Mouse (Mus musculus): ENCODE measurements around the gene Herc3.
A peak's percentile ranks its signal among the peaks of the same experiment; 100 is the strongest.
"Not testable (repeated sequence)": the region's sequence is repeated elsewhere in the genome, so short reads cannot be mapped to it uniquely, and the experiment has no call there.

Herc3 gene

DNA sequence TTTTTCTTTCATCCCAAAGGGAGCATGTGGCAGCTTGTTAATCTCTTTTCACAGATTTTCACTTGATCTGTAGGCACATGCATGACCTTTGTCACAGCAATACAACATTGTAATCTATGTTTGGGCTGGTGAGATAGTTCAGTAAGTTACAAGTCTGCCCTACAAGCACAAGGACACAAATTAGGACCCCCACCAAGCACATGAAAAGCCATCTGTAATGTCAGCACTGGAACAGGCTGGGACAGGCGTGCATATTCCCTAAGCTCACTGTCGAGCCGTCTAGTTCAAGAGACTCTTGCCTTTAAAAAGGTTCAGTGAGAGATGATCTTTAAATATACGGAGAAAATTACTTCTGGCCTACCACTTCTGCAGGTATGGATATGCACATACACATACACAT is 28.3 kb downstream of the Herc3 start:
- DNase-seq (ENCODE audit: low read depth, low spot score), result no peak

DNA sequence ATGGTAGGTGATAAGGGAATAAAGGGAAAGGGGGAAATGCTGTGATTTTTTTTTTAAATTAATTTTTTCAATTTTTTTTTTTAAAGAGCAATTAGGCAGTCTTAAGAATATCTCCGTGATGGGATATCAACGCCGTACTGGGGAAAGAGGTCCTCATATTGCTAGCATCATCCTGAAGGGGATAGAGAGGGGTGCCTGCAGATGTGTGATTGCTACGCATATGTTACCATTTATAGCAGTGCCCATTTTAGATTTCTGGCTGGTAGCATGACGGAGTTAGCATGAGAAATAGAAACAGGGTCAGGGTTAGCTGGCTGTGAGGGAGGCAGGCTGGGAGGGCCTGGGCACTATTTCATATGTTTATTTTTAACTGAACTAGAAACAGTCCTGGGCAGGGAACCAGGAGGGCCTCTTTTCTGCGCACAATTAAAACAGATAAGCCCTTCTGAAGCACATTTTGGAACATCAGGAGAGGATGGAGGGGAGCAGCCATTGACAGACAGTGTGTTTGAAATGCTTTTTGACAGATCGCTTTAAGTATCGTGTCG is 31.3 kb downstream of the Herc3 start:
- no peak for DNase-seq (ENCODE audit: low read depth, low spot score)

DNA sequence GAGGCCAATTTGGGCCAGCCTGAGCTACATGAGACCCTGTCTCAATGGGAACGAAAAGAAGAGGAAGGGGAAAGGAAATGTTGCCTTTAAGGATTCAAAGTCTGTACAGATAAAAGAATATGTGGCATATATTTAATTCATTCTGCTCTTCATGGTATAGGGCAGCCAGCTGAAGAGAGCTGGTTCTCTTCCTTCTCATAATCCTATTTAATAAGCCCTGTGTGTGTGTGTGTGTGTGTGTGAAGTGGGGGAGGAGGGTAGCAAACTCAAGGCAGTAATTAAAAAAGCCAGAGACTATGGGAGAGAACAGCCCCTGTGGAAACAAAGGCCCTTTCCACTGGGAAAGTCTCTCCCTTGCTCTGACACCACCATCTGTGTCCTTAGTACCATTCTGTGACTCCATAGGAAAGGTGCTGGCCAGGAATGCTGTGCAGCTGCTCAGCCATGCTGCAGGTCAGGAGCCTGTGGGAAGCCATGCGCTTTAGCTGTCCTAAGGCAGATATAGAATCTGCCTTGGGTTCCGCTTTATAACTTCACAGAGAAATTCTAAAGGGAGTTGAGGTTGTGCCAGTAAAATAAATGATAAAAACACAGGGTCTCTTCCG is 32.5 kb downstream of the Herc3 start:
- no peak for DNase-seq (ENCODE audit: low read depth, low spot score)

DNA sequence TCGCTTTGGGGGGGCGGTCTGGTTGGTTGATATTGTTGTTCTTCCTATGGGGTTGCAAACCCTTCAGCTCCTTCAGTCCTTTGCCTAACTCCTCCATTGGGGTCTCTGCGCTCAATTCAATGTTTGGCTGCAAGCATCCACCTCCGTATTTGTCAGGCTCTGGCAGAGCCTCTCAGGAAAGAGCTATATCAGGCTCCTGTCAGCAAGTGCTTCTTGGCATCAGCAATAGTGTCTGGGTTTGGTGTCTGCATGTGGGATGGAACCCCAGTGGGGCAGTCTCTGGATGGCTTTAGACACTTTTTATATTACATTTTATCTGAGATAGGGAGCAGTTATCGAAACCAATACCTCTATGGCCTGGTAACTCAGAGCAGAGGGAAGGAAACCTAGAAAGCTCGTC is 36.6 kb downstream of the Herc3 start:
- not testable (repeated sequence) for DNase-seq (ENCODE audit: low read depth, low spot score)

DNA sequence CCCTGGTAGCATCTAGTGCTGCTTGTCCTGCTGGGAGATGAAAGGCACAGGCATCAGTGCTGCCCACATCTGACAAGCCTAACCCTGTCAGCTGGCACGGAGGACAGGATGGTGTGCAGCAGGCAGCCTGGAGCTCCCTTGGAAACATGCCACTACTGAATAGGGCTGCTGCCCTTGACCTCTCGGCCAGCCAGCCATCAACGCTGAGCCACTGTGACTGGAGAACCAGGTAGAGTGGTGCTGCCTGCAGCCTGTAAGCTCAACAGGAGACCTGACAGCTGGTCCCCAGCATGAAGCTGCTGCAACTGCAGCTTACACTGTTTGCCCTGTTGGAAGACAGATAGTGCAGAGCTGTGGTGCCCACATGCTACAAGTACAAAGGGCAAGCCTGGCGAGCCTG is 48.3 kb downstream of the Herc3 start:
- DNase-seq (ENCODE audit: low read depth, low spot score), result no peak

DNA sequence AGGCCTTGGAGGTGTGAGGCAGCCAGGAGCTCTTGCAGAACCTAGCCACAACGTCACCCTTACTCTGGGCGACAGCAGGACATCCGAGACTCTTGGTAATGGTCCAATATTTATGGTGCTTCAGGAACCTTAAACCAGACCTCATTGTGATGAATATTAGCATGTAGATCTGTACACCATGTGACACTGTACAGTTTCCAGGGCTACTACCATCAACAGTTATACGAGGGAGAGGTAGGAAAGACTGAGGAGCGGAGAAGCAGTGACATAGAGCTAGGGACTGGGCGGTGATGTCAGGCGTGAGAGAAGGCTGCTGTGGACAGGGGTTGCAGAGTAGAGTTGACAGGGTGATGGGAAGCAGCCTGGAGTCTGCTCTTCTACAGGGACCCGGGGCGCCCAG is 48.7 kb downstream of the Herc3 start:
- DNase-seq (ENCODE audit: low read depth, low spot score), result no peak

DNA sequence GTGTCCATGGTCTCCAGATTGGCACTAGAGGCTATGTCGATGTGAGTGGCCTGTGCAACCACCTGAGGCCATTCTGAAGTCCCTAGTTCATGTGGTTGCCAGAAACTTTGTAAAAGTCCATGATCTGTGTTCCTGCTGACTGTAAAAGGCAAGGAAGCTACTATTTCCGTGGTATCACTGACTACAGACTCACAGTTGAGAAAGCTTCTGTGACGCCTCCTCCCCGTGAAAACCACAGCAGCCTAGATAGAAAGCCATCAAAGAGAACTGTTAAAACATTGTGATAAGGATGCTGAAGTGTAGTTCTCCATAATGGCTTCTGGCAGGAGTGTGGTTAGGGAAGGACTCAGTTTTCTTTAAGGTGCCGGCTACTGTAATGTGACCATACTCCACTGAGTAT is 49.6 kb downstream of the Herc3 start:
- DNase-seq (ENCODE audit: low read depth, low spot score), result no peak

DNA sequence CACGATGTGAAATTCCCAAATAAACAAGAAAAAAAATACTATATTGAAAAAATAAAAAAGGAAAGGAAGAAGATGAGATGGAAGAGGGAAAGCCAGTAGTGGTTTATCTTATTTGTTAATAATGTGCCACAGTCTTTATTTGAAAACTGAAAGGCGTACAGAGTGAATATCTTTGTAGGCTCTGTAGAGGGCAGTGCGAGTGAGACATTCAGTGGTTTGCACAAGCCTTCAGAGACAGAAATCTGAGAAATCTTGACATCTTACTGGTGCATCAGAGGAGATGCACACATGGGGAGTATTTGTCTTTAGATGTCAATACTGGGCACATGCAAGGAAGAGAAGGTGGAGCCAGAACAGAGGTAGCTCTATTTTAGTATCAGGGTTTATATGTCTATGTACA is 50.1 kb downstream of the Herc3 start:
- DNase-seq (ENCODE audit: low read depth, low spot score), result no peak

DNA sequence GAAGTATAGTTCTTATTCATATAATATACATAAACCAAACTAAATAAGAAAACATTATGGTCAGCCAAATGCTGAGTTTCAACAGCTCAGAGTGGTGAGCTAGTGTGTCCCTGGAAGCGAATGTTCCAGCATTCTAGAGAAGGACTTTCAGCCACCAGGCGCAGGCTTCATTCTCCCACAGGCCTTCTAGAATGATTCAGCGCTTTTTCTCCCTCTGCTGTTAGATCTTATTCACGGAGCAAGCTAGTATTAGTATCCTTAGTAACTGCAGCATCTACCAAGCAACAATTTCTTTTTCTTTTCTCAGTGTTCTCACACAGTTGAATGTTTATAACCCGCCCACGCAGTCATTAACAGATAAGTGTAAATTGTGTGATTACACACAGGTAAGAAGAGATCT is 51.0 kb downstream of the Herc3 start:
- DNase-seq (ENCODE audit: low read depth, low spot score), result no peak

DNA sequence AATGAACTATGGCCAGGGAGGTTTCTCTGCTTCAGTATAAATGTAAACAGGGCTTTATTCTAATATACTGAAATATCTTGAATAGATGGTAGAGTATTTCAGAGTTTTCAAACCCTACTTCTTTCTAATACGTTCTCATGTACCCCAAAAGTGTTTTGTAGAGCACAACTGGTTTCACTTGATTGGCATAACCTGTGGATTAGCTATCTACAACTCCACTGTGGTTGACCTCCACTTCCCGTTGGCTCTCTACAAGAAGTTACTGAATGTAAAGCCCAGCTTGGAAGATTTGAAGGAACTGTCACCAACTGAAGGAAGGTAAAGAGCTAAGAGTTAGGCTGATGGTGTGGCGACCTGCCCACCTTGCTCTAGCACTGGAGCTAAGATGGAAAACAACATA is 58.7 kb downstream of the Herc3 start:
- DNase-seq (ENCODE audit: low read depth, low spot score), result no peak

DNA sequence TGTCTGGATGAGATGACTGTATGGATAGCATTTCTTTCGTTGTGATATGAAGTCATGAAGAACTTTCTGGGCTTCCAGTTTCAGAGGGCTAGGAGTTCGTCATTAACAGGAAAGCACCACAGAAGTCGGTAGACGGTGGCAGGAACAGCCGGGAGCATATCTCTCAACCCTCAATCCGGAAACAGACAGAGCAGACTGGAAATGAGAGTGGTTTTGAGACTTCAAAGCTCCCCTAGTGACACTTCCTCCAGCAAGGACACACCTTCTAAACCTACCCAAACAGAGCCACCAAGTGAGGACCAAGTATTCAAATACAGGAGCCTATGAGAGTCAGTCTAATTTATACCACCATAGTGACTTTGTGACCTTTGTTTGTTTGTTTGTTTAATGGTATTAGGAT is 62.0 kb downstream of the Herc3 start:
- DNase-seq (ENCODE audit: low read depth, low spot score), result no peak

DNA sequence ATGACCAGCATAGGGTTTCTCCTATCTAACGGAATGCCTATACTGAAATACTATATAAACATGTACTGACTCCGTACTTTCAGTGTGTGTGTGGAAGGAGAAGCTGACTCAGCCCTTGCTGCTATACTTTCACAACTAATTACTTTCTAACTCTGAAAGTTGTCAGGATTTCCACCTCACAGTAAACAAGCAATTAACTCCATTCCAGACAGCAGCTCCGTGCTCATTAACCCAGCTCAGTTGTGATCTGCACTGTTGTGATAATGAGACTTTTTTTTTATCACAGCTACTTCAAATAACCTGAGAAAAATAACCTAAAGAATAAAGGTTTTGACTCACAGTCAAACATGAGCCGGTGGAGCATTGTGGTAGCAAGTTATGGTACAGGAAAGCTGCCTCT is 63.7 kb downstream of the Herc3 start:
- no peak for DNase-seq (ENCODE audit: low read depth, low spot score)

DNA sequence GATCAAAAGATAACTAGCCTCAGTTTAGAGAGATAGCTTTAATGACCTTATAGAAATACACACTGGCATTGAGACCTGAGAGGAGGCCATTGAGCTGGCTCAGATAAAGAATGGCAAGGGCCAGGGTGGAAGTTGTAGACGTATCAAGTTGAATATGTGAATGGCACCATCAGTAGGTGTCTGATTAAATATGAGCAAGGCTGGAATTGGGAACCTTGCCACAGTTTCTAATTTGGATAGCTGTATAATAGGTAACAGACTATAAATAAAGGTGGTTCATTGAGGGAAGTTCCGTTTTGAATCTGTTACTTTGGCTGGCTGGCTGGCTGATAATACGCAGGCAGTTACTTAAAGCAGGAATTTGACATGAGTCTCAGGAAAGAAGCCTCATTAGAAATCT is 65.4 kb downstream of the Herc3 start:
- no peak for DNase-seq (ENCODE audit: low read depth, low spot score)

DNA sequence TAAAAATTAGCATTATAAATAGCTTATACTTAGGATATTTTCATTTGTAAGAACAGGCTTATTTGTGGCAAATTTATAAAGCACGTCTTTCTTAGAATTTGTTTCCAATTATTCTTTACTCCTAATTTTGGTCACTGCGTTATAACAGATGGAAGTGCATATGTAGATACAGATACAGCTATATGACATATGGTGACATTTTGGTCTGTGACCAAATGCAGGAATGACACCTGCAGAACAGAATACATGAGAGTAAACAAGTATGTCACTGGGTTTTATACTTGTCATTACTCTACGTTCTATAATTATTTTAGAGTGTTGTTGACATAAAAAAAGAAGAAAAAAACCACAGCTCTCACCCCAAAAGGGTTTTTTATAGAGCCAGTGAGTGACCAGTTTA is 67.8 kb downstream of the Herc3 start:
- no peak for DNase-seq (ENCODE audit: low read depth, low spot score)

DNA sequence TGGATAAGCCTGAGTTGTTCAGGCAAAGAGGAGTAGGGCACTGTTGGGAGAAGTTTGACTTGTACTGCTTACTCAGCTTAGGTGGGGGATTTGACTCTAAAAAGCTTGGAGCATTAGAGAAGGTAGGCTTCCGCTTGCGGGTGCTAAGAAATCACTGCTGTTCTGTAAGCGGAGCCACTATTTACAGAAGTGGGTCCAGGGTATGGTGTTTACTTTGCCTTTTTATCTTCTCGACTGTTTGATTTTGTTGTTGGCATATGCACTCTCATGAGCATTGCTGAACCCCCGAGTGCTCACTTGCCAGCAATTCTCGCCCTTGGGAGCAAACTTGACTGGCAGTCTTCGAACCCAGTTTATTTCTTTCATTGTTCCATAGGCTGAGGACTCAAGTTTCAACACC is 69.3 kb downstream of the Herc3 start:
- DNase-seq (ENCODE audit: low read depth, low spot score), result no peak

DNA sequence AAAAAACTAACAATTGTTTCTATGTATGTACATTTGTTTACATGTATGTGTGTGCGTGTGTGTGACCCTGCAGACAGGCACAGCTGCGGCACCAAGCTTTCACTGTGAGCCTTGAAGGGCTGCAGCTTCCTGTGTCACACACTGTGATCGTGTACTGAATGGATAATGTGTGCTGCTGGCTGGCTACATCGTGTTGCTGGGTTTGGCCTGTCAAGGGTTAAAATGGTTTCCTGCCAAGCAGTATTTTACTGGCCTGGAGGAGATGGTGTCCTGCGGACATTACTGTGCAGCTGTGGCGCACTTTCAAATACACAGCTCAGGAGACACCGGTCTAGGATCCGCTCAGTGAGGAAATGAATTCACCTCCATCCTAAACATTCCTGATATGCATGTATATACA is 71.9 kb downstream of the Herc3 start:
- DNase-seq (ENCODE audit: low read depth, low spot score), result peak; percentile 27

DNA sequence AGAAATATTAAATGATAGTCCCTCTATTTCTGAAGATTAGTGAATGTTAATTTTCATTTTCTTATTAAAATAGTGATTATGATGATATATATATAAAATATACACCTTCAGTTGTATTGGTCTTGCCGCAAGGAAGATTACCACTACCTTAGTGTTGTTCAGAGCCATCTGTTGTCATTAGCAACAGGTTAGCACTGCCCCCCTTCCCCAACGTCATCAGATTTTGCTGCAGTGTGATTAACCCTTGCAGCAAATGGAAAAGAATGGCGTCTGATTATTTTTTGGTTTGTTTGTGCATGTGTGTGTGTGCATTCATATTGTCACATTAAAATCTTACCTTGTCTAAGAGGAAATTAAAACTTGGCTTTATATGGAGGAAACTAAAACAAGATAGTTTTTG is 73.3 kb downstream of the Herc3 start:
- DNase-seq (ENCODE audit: low read depth, low spot score), result no peak

DNA sequence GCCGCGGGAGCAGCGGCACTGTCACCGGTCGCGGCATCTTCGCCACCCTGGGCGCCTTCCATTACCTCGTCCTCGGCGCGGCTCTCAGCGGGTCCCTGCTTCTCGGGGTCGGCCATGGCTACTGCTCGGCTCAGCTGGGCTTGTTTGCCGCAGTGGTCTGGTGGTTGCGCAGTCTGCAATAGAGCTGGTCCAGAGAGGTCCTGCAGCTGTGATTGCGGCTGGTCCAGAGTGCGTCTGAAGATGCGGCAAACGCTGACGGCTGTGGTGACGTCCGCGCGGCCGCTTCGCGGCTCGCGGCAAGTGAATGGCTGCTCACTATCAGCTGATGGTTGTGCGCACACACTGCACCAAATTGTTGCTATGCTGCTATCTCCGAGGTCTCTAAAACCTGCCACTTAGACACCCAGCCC is 75.6 kb downstream of the Herc3 start, which contains the start of gene Nap1l5:
Gene Nap1l5 (minus strand): TSS at position 225 of the 410 bp plus-strand sequence.
- DNase-seq (ENCODE audit: low read depth, low spot score), result peak; percentile 19

DNA sequence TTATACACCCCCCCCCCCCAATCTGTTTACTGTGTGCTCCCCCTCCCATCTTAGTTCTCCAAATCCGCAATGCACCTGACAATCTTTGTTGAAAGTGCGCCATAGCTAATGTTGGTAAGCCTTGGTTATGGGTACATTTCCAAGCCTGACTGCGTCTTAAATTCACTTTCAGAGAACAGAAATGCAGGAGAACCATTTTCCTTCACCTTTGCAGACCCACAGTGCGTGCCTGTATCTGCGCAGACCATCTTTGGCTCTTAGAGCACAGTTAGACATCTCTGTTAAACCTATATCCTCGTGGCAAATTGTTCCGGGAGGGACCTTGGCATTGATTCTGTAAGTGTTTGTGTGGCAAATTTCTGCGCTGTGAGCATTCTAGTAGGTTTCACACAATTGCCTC is 76.1 kb downstream of the Herc3 start:
- DNase-seq (ENCODE audit: low read depth, low spot score), result no peak

DNA sequence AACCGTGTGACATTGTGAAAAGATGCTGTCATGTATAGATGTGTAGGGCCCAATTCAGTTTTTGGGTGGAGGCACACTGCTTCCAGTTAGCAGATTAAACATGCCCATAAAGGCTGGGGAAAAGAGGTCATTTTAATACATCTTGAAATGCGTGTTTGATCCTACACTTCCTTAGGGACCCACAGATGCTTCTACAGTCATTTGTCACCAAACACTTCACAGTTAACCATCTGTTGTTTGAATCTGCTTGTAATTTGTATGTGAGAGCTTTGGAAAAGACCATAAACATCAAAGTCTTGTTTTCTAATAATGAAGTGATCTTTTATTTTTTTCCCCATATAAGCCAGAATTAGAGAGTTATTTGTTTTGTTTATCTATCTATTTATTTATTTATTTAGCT is 76.5 kb downstream of the Herc3 start:
- DNase-seq (ENCODE audit: low read depth, low spot score), result no peak

DNA sequence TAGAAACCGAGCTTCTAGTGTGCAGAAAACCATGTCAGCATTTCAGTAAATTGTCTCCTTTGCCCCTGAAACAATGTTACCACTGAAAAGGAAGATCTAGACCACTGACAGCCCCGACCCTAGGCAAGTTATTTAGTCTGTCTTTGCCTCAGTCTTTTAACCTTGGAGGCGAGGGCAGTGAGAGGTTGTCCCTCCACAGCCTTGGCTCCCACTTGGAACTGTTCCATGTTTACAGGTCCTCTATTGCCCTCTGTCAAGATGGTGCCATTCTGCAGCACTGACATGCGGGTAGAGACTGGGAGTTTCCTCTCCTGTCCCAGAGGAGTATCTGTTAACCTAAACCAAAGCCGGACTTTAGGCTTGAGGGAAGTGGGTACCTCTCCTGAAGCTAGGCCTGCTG is 81.6 kb downstream of the Herc3 start:
- no peak for DNase-seq (ENCODE audit: low read depth, low spot score)

DNA sequence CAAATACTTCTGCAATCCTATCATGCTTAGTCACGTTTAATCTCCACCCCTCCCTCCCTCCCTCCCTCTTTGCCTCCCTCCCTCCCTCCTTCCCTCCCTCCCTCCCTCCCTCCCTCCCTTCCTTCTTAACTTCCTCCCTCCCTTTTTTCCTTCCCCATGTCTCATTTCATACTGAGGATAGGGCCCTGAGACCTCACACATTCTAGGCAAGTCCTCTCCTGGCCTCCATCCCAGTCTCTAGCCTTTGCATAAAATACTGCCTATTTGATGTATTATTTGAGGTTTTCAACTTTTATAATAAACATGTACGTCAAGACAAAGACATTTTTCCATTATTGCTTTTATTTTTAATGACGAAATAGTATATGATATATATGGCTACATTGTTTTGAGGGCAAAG is 82.3 kb downstream of the Herc3 start:
- no peak for DNase-seq (ENCODE audit: low read depth, low spot score)

DNA sequence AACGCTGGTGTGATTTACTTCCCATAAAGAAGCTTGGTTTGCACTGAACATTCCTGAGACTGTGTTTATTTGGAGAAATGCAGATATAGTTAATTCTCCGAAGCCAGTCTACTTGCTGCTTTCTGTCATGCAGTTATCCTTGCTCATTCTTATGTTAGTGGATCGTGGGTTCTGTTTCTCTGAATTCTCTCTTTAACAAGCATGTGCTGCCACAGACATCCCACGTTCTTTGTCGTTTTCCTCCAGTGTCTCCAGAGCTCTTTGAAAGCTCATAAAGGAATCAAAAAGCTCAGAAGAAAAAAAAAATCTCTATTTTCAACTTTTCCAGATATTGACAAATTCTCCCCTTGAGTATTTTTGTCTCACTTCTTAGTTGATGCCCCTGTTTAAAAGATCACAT is 82.7 kb downstream of the Herc3 start:
- DNase-seq (ENCODE audit: low read depth, low spot score), result no peak

DNA sequence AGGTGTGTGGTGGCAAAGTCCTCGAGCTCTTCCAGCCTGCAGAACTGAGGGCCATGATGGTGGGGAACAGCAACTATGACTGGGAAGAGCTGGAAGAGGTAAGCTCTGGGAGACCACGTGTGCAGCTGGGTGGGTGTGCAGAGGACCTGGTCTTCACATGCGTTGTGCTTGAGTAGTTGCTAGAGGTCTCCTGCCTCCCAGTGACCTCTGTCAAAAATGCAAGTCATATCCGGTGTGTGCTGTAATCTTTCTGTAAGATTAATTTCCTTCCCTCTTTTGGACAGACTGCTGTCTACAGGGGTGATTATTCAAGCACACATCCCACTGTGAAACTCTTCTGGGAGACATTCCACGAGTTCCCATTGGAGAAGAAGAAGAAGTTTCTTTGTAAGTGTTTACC is 85.2 kb downstream of the Herc3 start:
- DNase-seq (ENCODE audit: low read depth, low spot score), result no peak

Measured in embryo, embryonic 11.5 days (tissue).